In the genomic region with DNA sequence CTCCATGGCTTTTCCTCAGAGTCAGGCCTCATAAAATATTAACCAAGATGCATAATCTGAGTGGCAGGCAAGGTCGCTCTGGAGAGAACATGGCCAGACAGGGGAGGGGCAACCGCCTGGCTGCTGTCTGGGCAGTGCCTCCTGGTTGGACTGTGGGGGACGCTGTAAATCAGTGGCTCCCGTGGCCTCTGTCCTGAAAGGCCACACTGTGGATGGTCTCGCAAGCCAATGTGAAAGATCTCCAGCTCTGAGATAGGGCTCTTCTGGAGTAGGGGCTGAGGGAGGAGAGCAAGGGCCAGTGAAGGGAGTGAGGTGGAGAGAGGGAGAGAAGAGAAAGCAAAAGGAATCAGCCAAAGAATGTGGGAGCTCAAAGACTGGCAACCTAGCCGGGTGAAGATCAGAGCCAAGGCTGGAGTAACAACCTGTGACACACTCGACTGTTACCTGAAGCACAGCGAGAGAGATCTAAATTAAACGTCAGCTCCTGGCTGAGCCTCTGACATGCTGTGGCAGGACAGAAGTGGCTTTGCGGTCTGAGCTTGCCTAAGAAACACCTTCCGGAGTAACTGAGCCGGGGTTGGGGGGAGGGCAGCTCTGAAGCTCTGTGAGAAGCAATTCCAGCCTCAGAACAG, we compare ENCODE assay signal across 8 mouse cellular contexts.
DNase-seq lines count a peak whose midpoint lies in the region; ATAC-seq and TF ChIP-seq lines count a peak whose summit lies in the region.

No protein-coding gene starts in this region.

- H3K27me3 ChIP-seq in heart, embryonic 16.5 days (ENCODE audit: control insufficient read depth, insufficient read depth, low read length) = no peaks in the 10 kb centered on the region
- H3K27me3 ChIP-seq in heart, embryonic 11.5 days (ENCODE audit: control insufficient read depth, insufficient read depth, low read length) = 0 out of 2 replicates have a peak, but pooled peaks cover 3% of the 10 kb centered on the region
- H3K27me3 ChIP-seq in kidney, embryonic 14.5 days (ENCODE audit: control insufficient read depth, insufficient read depth, low read length) = no peaks in the 10 kb centered on the region
- no peaks in the 10 kb centered on the region for H3K27me3 ChIP-seq in lung, postnatal 0 days (replicated peaks; ENCODE audit: insufficient read depth, low read length)
- no peaks in the 10 kb centered on the region for H3K27me3 ChIP-seq in stomach, embryonic 14.5 days (ENCODE audit: control insufficient read depth, insufficient read depth, low read length)
- no peaks in the 10 kb centered on the region for H3K27me3 ChIP-seq in forebrain, embryonic 13.5 days

- no peaks in the 10 kb centered on the region for H3K4me1 ChIP-seq in heart, embryonic 16.5 days (ENCODE audit: control insufficient read depth, insufficient read depth, low read length)
- H3K4me1 ChIP-seq in heart, embryonic 11.5 days (ENCODE audit: control insufficient read depth, insufficient read depth, low read length) = no peaks in the 10 kb centered on the region
- H3K4me1 ChIP-seq in kidney, embryonic 14.5 days (ENCODE audit: control insufficient read depth, insufficient read depth, low read length) = peaks cover 27% of the 10 kb centered on the region
- H3K4me1 ChIP-seq in lung, postnatal 0 days (ENCODE audit: insufficient read depth, low read depth, low read length) = no peaks in the 10 kb centered on the region
- H3K4me1 ChIP-seq in stomach, embryonic 14.5 days (ENCODE audit: control insufficient read depth, insufficient read depth, low read length) = peaks cover 8% of the 10 kb centered on the region; the same call in 1 of the 2 replicates
- H3K4me1 ChIP-seq in forebrain, embryonic 13.5 days = peaks cover 17% of the 10 kb centered on the region

- no peak overlapping the region for H3K4me3 ChIP-seq in heart, embryonic 16.5 days (ENCODE audit: low read length)
- H3K4me3 ChIP-seq in heart, embryonic 11.5 days (ENCODE audit: low read depth, low read length) = no peak overlapping the region
- no peak overlapping the region for H3K4me3 ChIP-seq in kidney, embryonic 14.5 days (ENCODE audit: low read length)
- no peak overlapping the region for H3K4me3 ChIP-seq in lung, postnatal 0 days (ENCODE audit: low read depth, low read length)
- no peak overlapping the region for H3K4me3 ChIP-seq in stomach, embryonic 14.5 days (ENCODE audit: low read depth, low read length)
- H3K4me3 ChIP-seq in forebrain, embryonic 13.5 days = no peak overlapping the region

- H3K36me3 ChIP-seq in heart, embryonic 16.5 days (ENCODE audit: control insufficient read depth, insufficient read depth) = no peaks in the 10 kb centered on the region
- no peaks in the 10 kb centered on the region for H3K36me3 ChIP-seq in heart, embryonic 11.5 days (ENCODE audit: control insufficient read depth, insufficient read depth, low read length)
- H3K36me3 ChIP-seq in kidney, embryonic 14.5 days (ENCODE audit: control insufficient read depth, insufficient read depth, low read length) = no peaks in the 10 kb centered on the region
- H3K36me3 ChIP-seq in lung, postnatal 0 days (ENCODE audit: insufficient read depth, low read length) = no peaks in the 10 kb centered on the region
- H3K36me3 ChIP-seq in stomach, embryonic 14.5 days (ENCODE audit: control insufficient read depth, insufficient read depth, low read length) = no peaks in the 10 kb centered on the region
- H3K36me3 ChIP-seq in forebrain, embryonic 13.5 days (ENCODE audit: poor library complexity, severe bottlenecking) = no peaks in the 10 kb centered on the region

- no peak for TF ChIP-seq EP300 in lung, postnatal 0 days (IDR thresholded peaks at IDR 0.05)

- peak; percentile 45; the same call in 1 of the 2 replicates for ATAC-seq in heart, embryonic 16.5 days (replicated peaks; ENCODE audit: extremely low read depth, insufficient read depth, low FRiP score)
- ATAC-seq in heart, embryonic 11.5 days (replicated peaks; ENCODE audit: insufficient number of reproducible peaks, low FRiP score, low TSS enrichment) = no peak
- ATAC-seq in kidney, embryonic 14.5 days (ENCODE audit: low FRiP score, low TSS enrichment) = peak; percentile 84
- peak; percentile 79 for ATAC-seq in lung, postnatal 0 days
- ATAC-seq in stomach, embryonic 14.5 days (ENCODE audit: insufficient number of reproducible peaks, insufficient read depth, low FRiP score, low read depth) = peak; percentile 58
- ATAC-seq in forebrain, embryonic 13.5 days = no peak

- no peak for TF ChIP-seq CTCF in lung, postnatal 0 days (IDR thresholded peaks at IDR 0.05)

- peak overlapping the region; percentile 47 for H3K27ac ChIP-seq in heart, embryonic 16.5 days (ENCODE audit: low read length)
- H3K27ac ChIP-seq in heart, embryonic 11.5 days (ENCODE audit: low read depth, low read length) = no peak overlapping the region
- H3K27ac ChIP-seq in kidney, embryonic 14.5 days (ENCODE audit: low read depth, low read length) = peak overlapping the region; percentile 92
- H3K27ac ChIP-seq in lung, postnatal 0 days (ENCODE audit: low read length) = no peak overlapping the region
- peak overlapping the region; percentile 44 for H3K27ac ChIP-seq in stomach, embryonic 14.5 days (ENCODE audit: low read length)
- H3K27ac ChIP-seq in forebrain, embryonic 13.5 days = no peak overlapping the region; the same call in 1 of the 2 replicates

- no peaks in the 10 kb centered on the region for H3K9me3 ChIP-seq in heart, embryonic 16.5 days (replicated peaks; ENCODE audit: control insufficient read depth, low read length)
- H3K9me3 ChIP-seq in heart, embryonic 11.5 days (replicated peaks; ENCODE audit: control insufficient read depth, low read length) = no peaks in the 10 kb centered on the region
- no peaks in the 10 kb centered on the region for H3K9me3 ChIP-seq in kidney, embryonic 14.5 days (ENCODE audit: control insufficient read depth, low read length)
- no peaks in the 10 kb centered on the region for H3K9me3 ChIP-seq in lung, postnatal 0 days (ENCODE audit: low read length)
- H3K9me3 ChIP-seq in stomach, embryonic 14.5 days (ENCODE audit: control insufficient read depth, low read depth, low read length) = no peaks in the 10 kb centered on the region
- H3K9me3 ChIP-seq in forebrain, embryonic 13.5 days (replicated peaks) = no peaks in the 10 kb centered on the region

- H3K9ac ChIP-seq in heart, embryonic 16.5 days (ENCODE audit: low read length) = no peak overlapping the region
- H3K9ac ChIP-seq in heart, embryonic 11.5 days (ENCODE audit: low read depth, low read length) = no peak overlapping the region
- peak overlapping the region; percentile 42 for H3K9ac ChIP-seq in kidney, embryonic 14.5 days (ENCODE audit: low read depth, low read length)
- no peak overlapping the region for H3K9ac ChIP-seq in lung, postnatal 0 days (replicated peaks; ENCODE audit: low read depth)
- H3K9ac ChIP-seq in stomach, embryonic 14.5 days (replicated peaks; ENCODE audit: low read depth, low read length) = no peak overlapping the region
- H3K9ac ChIP-seq in forebrain, embryonic 13.5 days = no peak overlapping the region

- DNase-seq in lung, postnatal 0 days (ENCODE audit: low spot score) = peak; percentile 56
- no peak for DNase-seq in right cerebral cortex, adult 18-20 months
- no peak for DNase-seq in testis, postnatal 14 days (ENCODE audit: low spot score)

- H3K4me2 ChIP-seq in heart, embryonic 16.5 days (ENCODE audit: low read depth, low read length) = no peak overlapping the region
- no peak overlapping the region for H3K4me2 ChIP-seq in heart, embryonic 11.5 days
- 0 out of 2 replicates have a peak overlapping the region, but pooled peaks have one; percentile 2 for H3K4me2 ChIP-seq in kidney, embryonic 14.5 days (replicated peaks; ENCODE audit: low read depth, low read length)
- peak overlapping the region; percentile 32; the same call in 1 of the 2 replicates for H3K4me2 ChIP-seq in lung, postnatal 0 days (replicated peaks; ENCODE audit: low read depth, low read length)
- no peak overlapping the region for H3K4me2 ChIP-seq in stomach, embryonic 14.5 days (replicated peaks; ENCODE audit: low read depth, low read length)
- no peak overlapping the region for H3K4me2 ChIP-seq in forebrain, embryonic 13.5 days

- WGBS in heart, embryonic 16.5 days = 60% methylated on average over 12 of the region's 12 CpGs
- 62% methylated on average over 12 of the region's 12 CpGs for WGBS in heart, embryonic 11.5 days (ENCODE audit: insufficient replicate concordance)
- WGBS in kidney, embryonic 14.5 days = 10% methylated on average over 12 of the region's 12 CpGs
- 35% methylated on average over 12 of the region's 12 CpGs for WGBS in lung, postnatal 0 days
- 42% methylated on average over 12 of the region's 12 CpGs for WGBS in stomach, embryonic 14.5 days
- 74% methylated on average over 12 of the region's 12 CpGs for WGBS in forebrain, embryonic 13.5 days

Comparison
In these comparisons a context has a peak if more than half of its experiments do, and no peak if none do; other contexts are left out.
1. ATAC-seq: peak in heart, embryonic 16.5 days (single experiment), kidney, embryonic 14.5 days (single experiment), lung, postnatal 0 days (single experiment) and stomach, embryonic 14.5 days (single experiment); none in heart, embryonic 11.5 days (single experiment) and forebrain, embryonic 13.5 days (single experiment).
2. H3K27ac ChIP-seq: peak in heart, embryonic 16.5 days (single experiment), kidney, embryonic 14.5 days (single experiment) and stomach, embryonic 14.5 days (single experiment); none in heart, embryonic 11.5 days (single experiment), lung, postnatal 0 days (single experiment) and forebrain, embryonic 13.5 days (single experiment).
3. H3K4me2 ChIP-seq: peak in kidney, embryonic 14.5 days (single experiment) and lung, postnatal 0 days (single experiment); none in heart, embryonic 16.5 days (single experiment), heart, embryonic 11.5 days (single experiment), stomach, embryonic 14.5 days (single experiment) and forebrain, embryonic 13.5 days (single experiment).